Mouse (Mus musculus) midbrain, embryonic 16.5 days (tissue): ENCODE results near the gene Bmp10. TPM values are rescaled to one million over a fixed set of nuclear protein-coding genes. Genes with fewer than 3 reads are reported as not detected.

Experiments
- ATAC-seq: fragments of 200-750 bp; cut with Nextera tagmentation; 2 replicates; pipeline ENCODE4 v1.8.0; 2017; ENCODE audit warnings: moderate TSS enrichment
- H3K27ac ChIP-seq: fragments of 300-500 bp; sonication (generic); 2 replicates; pipeline ENCODE4 v1.5.1; 2014; ENCODE audit warnings: mild to moderate bottlenecking, low read length, mixed read lengths
- H3K27me3 ChIP-seq: fragments of 300-500 bp; sonication (generic); 2 replicates; pipeline ENCODE4 v1.6.1; 2014; ENCODE audit warnings: low read depth, low read length, mixed read lengths; ENCODE audit not compliant: control insufficient read depth, insufficient read depth
- H3K36me3 ChIP-seq: fragments of 300-500 bp; sonication (generic); 2 replicates; pipeline ENCODE4 v1.6.1; 2014; ENCODE audit warnings: mild to moderate bottlenecking, low read length, moderate library complexity, mixed read lengths; ENCODE audit not compliant: control insufficient read depth, insufficient read depth
- H3K4me1 ChIP-seq: fragments of 300-500 bp; sonication (generic); 2 replicates; pipeline ENCODE4 v1.6.1; 2014; ENCODE audit warnings: mild to moderate bottlenecking, low read length, mixed read lengths; ENCODE audit not compliant: control insufficient read depth, insufficient read depth
- H3K4me2 ChIP-seq: fragments of 300-500 bp; sonication (generic); 2 replicates; pipeline ENCODE4 v1.6.1; 2014; ENCODE audit warnings: mild to moderate bottlenecking, low read length, mixed read lengths
- H3K4me3 ChIP-seq: fragments of 300-500 bp; sonication (generic); 2 replicates; pipeline ENCODE4 v1.5.1; 2014; ENCODE audit warnings: low read depth, mild to moderate bottlenecking, low read length, moderate library complexity, mixed read lengths
- H3K9ac ChIP-seq: fragments of 300-500 bp; sonication (generic); 2 replicates; pipeline ENCODE4 v1.6.1; 2014; ENCODE audit warnings: low read depth, low read length, mixed read lengths
- H3K9me3 ChIP-seq: fragments of 300-500 bp; sonication (generic); replicated peaks from 2 replicates; pipeline ENCODE4 v1.6.1; 2014; ENCODE audit warnings: mild to moderate bottlenecking, low read length, mixed read lengths; ENCODE audit not compliant: control insufficient read depth, poor library complexity, severe bottlenecking
- WGBS: fragments of 180-500 bp; shearing (Covaris S2); extraction: QIAGEN DNeasy Blood & Tissue Kit; methylation state at CpG from one replicate; pipeline ENCODE4 v1.1.7; 2014; 5-methylcytosine and 5-hydroxymethylcytosine counted together
- polyA plus RNA-seq: library from polyadenylated mRNA; unstranded; fragments of >200 nt; fragmentation: Nextera tagmentation; extraction: Ambion mirVana; gene quantifications from 2 replicates; pipeline ENCODE4 v1.2.1, GENCODE M21; 2015

Gene Bmp10
- polyA plus RNA-seq, 1 experiment from 2014 or later: not detected

GRCm38 (mm10) chr6:87435791-87436190 lies 7.0 kb downstream of the Bmp10 start:
- Histone ChIP-seq H3K9me3 (no peaks in the 10 kb centered on the region), H3K36me3 (no peaks in the 10 kb centered on the region), H3K27ac (no peak overlapping the region), H3K27me3 (no peaks in the 10 kb centered on the region), H3K4me3 (no peak overlapping the region), H3K9ac (no peak overlapping the region), H3K4me1 (no peaks in the 10 kb centered on the region), H3K4me2 (no peak overlapping the region)
- ATAC-seq: no peak
- 95% methylated on average over 3 of the region's 3 CpGs for WGBS

GRCm38 (mm10) chr6:87436745-87437144 lies 8.0 kb downstream of the Bmp10 start:
- Histone ChIP-seq H3K27me3 (no peaks in the 10 kb centered on the region), H3K4me3 (no peak overlapping the region), H3K27ac (no peak overlapping the region), H3K4me2 (no peak overlapping the region), H3K36me3 (no peaks in the 10 kb centered on the region), H3K9me3 (no peaks in the 10 kb centered on the region), H3K4me1 (no peaks in the 10 kb centered on the region; the same call in 1 of the 2 replicates), H3K9ac (no peak overlapping the region)
- WGBS: 92% methylated on average over 8 of the region's 8 CpGs
- ATAC-seq: no peak

GRCm38 (mm10) chr6:87443253-87443652 lies 14.5 kb downstream of the Bmp10 start:
- no peaks in the 10 kb centered on the region for H3K36me3 ChIP-seq
- no peak overlapping the region for H3K9ac ChIP-seq
- no peaks in the 10 kb centered on the region for H3K27me3 ChIP-seq
- no peaks in the 10 kb centered on the region; the same call in 1 of the 2 replicates for H3K4me1 ChIP-seq
- H3K27ac ChIP-seq: no peak overlapping the region
- H3K9me3 ChIP-seq: no peaks in the 10 kb centered on the region
- 90% methylated on average over 11 of the region's 11 CpGs for WGBS
- H3K4me3 ChIP-seq: no peak overlapping the region
- no peak for ATAC-seq
- no peak overlapping the region for H3K4me2 ChIP-seq

- Histone ChIP-seq H3K27ac (no peak overlapping the region), H3K27me3 (no peaks in the 10 kb centered on the region), H3K4me2 (no peak overlapping the region), H3K36me3 (no peaks in the 10 kb centered on the region), H3K4me3 (no peak overlapping the region), H3K9me3 (no peaks in the 10 kb centered on the region), H3K4me1 (no peaks in the 10 kb centered on the region; the same call in 1 of the 2 replicates), H3K9ac (no peak overlapping the region)
- 74% methylated on average over 7 of the region's 7 CpGs for WGBS
- ATAC-seq: no peak
Observed at GRCm38 (mm10) chr6:87445222-87445621, 16.4 kb downstream of the Bmp10 start.

GRCm38 (mm10) chr6:87447217-87447616 lies 18.4 kb downstream of the Bmp10 start:
- no peak overlapping the region for H3K4me3 ChIP-seq
- no peak for ATAC-seq
- H3K36me3 ChIP-seq: no peaks in the 10 kb centered on the region
- 94% methylated on average over 4 of the region's 4 CpGs for WGBS
- H3K4me1 ChIP-seq: no peaks in the 10 kb centered on the region; the same call in 1 of the 2 replicates
- H3K27ac ChIP-seq: no peak overlapping the region
- no peak overlapping the region for H3K9ac ChIP-seq
- H3K9me3 ChIP-seq: no peaks in the 10 kb centered on the region
- H3K27me3 ChIP-seq: no peaks in the 10 kb centered on the region
- no peak overlapping the region for H3K4me2 ChIP-seq

- 68% methylated on average over 3 of the region's 3 CpGs for WGBS
- no peaks in the 10 kb centered on the region for H3K4me1 ChIP-seq
- no peak overlapping the region for H3K4me2 ChIP-seq
- H3K4me3 ChIP-seq: no peak overlapping the region
- no peaks in the 10 kb centered on the region for H3K9me3 ChIP-seq
- no peaks in the 10 kb centered on the region for H3K36me3 ChIP-seq
- no peak overlapping the region for H3K9ac ChIP-seq
- no peaks in the 10 kb centered on the region for H3K27me3 ChIP-seq
- H3K27ac ChIP-seq: no peak overlapping the region
- ATAC-seq: no peak
Observed at GRCm38 (mm10) chr6:87449534-87449933, 20.7 kb downstream of the Bmp10 start.

- Histone ChIP-seq H3K9me3 (no peaks in the 10 kb centered on the region), H3K4me1 (no peaks in the 10 kb centered on the region), H3K4me3 (no peak overlapping the region), H3K27ac (no peak overlapping the region), H3K36me3 (no peaks in the 10 kb centered on the region), H3K9ac (no peak overlapping the region), H3K27me3 (no peaks in the 10 kb centered on the region), H3K4me2 (no peak overlapping the region)
- no peak for ATAC-seq
- WGBS: 72% methylated on average over 3 of the region's 3 CpGs
Observed at GRCm38 (mm10) chr6:87451016-87451415, 22.2 kb downstream of the Bmp10 start.

- H3K36me3 ChIP-seq: no peaks in the 10 kb centered on the region
- ATAC-seq: no peak
- no peak overlapping the region for H3K9ac ChIP-seq
- H3K4me1 ChIP-seq: no peaks in the 10 kb centered on the region
- WGBS: 72% methylated on average over 3 of the region's 3 CpGs
- no peaks in the 10 kb centered on the region for H3K9me3 ChIP-seq
- no peak overlapping the region for H3K4me2 ChIP-seq
- H3K27me3 ChIP-seq: no peaks in the 10 kb centered on the region
- no peak overlapping the region for H3K27ac ChIP-seq
- H3K4me3 ChIP-seq: no peak overlapping the region
Observed at GRCm38 (mm10) chr6:87451771-87452170, 23.0 kb downstream of the Bmp10 start.

- 82% methylated on average over 6 of the region's 6 CpGs for WGBS
- H3K4me2 ChIP-seq: no peak overlapping the region
- H3K9me3 ChIP-seq: no peaks in the 10 kb centered on the region
- H3K27ac ChIP-seq: no peak overlapping the region
- no peak for ATAC-seq
- H3K4me1 ChIP-seq: no peaks in the 10 kb centered on the region
- no peaks in the 10 kb centered on the region for H3K36me3 ChIP-seq
- no peaks in the 10 kb centered on the region for H3K27me3 ChIP-seq
- H3K4me3 ChIP-seq: no peak overlapping the region
- no peak overlapping the region for H3K9ac ChIP-seq
Observed at GRCm38 (mm10) chr6:87455507-87455906, 26.7 kb downstream of the Bmp10 start.
